Mouse (Mus musculus) heart, postnatal 14 days (tissue): ENCODE data around the gene Dapl1. TPM values are rescaled to one million over a fixed set of nuclear protein-coding genes. Genes with fewer than 3 reads are reported as not detected.

Source experiments
- DNase-seq, 2 experiments: peaks; one replicate each; pipeline ENCODE4 v3.0.0; 2021 to 2022
- intact Hi-C: fragments of 180-260 bp; cut with DNase I; formaldehyde crosslinking; loops from one replicate; pipeline ENCODE4 v1.15.1; 2025
- total RNA-seq, 2 experiments: library from RNA; stranded (reverse); gene quantifications; 2 replicates each; pipeline ENCODE4 v1.2.3; 2021

Dapl1 gene
- total RNA-seq, 2 experiments from 2014 or later = not detected

- peak in 1 of 2 experiments; percentile 12 for DNase-seq
- intact Hi-C loops = no loop called here
Measured at GRCm38 (mm10) chr2:59471051-59471948, 13.2 kb upstream of the Dapl1 start.

DNA sequence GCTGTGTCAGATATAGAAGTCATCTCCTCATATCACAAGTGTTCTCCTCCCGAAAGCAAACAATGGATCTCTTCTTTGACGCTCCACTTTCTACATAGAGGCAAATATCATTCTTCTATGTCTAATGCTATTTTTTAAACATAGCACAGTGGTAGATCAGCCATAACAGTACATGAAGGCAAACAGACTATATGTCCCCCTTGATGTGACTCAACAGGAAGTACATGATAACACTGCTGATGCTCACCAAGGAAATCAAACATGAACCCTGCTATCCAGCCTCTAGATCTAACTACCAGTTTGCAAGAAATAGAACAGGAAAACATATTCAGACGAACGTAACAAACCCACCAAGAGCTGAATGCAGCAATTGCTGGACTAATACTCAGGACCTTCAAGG is 10.1 kb upstream of the Dapl1 start:
- intact Hi-C loops = no loop called here
- DNase-seq = no peak

DNA sequence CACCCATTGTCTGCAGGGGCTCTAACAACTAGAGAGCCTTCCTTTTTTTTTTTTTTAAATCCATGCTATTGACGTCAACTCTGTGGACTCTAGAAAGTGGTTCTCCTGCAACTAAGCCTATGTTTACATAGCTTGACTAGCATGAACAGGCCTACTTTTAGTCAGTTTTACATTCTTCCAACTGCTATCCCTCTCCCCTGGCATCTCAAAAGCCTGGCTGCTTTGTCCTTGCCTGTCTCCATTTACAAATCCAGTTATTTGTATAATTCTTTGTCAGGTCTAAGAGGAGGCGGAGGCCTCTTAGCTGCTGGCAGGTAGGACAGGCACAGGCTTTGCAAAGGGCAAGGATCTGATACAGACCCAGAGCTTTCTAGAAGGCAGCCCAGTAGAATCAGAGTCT is 627 bp downstream of the Dapl1 start:
- no peak for DNase-seq

DNA sequence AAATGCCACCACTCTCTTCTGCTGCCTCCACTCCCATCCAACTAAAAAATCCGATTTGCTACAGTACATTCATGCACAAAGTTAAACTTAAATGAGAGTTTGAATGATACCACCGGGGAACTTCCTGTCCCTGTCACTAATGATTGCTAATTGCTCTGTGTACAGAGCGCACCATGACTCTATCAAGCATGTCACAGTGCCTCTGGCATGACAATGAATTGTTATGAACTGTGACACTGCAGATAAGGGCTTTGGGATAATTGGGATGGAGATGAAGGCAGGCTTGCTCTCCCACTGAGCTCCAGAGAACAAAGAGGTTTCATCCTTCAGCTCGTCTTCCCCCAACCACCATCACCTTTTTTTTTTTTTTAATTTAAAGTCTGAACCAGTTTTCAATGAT is 1.2 kb downstream of the Dapl1 start:
- intact Hi-C loops = no loop called here

More for the DNA sequence above, 627 bp downstream of the Dapl1 start:
- intact Hi-C loops = no loop called here

GRCm38 (mm10) chr2:59486196-59486845 is 1.9 kb downstream of the Dapl1 start:
- intact Hi-C loops = no loop called here
- DNase-seq = no peak

More for the DNA sequence above, 1.2 kb downstream of the Dapl1 start:
- DNase-seq = no peak

GRCm38 (mm10) chr2:59488235-59488634 is 3.8 kb downstream of the Dapl1 start:
- intact Hi-C loops = no loop called here
- DNase-seq = no peak

DNA sequence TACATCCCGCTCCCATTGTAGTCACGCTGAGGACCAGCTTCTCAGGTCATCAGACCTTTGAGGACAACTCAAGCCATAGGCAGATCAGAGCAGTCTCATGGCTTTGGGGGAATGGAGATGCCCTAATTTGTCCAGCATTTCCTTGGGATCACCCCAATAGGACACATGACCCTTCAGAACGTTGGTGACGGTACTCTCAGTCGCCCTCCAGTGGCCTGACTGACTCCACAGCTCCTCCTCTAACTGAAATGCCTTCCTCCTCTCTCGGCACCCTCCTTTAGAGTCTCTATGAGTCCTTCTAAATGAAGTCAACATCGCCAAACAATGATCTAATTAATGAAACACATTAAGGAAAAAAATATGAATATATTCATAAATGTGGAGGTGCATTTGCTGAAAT is 5.9 kb downstream of the Dapl1 start:
- no peak for DNase-seq

GRCm38 (mm10) chr2:59493445-59494085 is 9.1 kb downstream of the Dapl1 start:
- DNase-seq = no peak
- intact Hi-C loops = no loop called here

More for the DNA sequence above, 5.9 kb downstream of the Dapl1 start:
- intact Hi-C loops = no loop called here

DNA sequence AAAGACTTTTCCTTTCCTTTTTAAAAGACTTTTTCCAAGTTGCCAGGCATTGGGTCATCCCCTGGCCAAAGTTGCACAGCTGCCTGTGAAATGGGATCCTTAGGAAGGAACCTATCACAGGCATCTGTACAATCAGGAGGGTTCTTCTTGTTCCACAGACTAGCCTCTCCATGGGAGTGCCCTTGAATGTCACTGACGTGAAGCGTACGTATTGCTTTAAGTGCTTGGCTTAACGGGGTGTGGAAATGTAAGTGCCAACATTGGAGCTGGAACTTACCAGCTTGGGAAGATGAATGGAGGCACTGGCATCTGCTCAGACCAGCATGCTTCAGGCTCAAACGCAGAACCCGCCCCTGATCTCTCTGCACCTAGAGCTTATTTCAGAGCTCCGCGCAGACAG is 14.7 kb downstream of the Dapl1 start:
- DNase-seq = no peak
- intact Hi-C loops = no loop called here

DNA sequence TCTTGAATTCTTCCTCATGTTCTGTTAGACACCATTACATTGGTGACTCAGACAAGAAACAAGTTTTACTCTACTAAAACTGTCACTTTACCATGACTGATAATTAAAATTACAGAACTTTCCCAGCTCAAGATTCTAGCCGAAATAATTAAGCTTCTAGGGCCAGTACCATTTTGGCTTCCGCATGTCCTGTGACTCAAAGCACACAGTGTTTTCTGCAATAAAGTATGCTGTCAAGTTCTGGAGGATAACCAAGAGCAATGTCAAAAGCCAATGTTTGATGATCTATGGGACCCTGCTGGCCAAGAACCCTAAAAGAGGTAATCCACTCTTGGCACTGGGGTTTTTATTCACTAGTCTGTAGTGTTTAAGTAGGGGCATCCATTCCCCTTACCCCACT is 15.3 kb downstream of the Dapl1 start:
- no peak for DNase-seq
- intact Hi-C loops = no loop called here

DNA sequence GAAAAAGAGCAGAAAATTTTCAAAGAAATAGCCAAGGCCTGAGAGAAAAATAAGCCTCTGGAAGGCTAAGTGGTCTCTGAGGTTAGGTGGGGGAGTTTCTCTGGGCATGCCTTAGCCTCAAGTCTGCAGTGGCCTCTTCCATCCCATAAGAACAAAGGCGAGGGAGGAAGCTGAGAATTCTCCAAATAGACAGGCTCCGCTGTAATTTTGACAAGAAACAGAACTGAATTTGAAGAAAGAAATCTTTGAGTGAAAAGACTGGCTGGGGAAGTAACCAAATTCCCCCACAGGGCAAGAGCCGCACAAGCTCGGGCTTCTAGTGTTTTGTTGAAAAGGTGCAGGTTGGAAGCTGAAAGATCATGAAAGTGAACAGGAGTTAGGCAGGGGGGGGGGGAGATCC is 24.6 kb downstream of the Dapl1 start:
- intact Hi-C loops = no loop called here
- DNase-seq = no peak

GRCm38 (mm10) chr2:59510416-59510815 is 26.0 kb downstream of the Dapl1 start:
- intact Hi-C loops = no loop called here

DNA sequence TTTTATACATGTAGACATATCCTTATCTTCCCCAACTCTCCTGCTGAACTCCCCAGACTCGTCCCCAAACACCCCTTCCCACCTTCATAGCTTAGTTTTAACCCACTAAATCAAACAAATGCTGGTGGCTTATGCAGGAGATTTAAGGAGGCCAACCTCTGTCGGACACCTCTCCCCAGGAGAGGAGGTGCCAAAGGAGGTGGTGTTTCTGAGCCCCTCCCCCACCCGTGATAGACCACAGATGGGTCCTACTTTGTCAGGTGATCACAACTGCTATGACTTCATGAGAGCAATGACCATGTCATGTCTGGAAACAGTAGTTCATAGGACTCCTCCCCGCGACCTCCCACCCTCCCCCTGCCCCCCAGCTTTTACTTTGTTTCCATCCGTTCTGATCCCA is 26.4 kb downstream of the Dapl1 start:
- intact Hi-C loops = no loop called here
- DNase-seq = no peak

More at GRCm38 (mm10) chr2:59510416-59510815, 26.0 kb downstream of the Dapl1 start:
- DNase-seq = no peak

GRCm38 (mm10) chr2:59520663-59521062 is 36.2 kb downstream of the Dapl1 start:
- intact Hi-C loops = loop anchor here (5.0 kb wide), 1 partner anchor 227 kb away; no protein-coding TSS in a partner anchor
- DNase-seq = no peak

- intact Hi-C loops = loop anchor here (2.0 to 5.0 kb wide), 2 partner anchors 225 to 897 kb away; no protein-coding TSS in a partner anchor
- peak; percentile 80 to 91 for DNase-seq
Measured at GRCm38 (mm10) chr2:59522079-59522684, 37.7 kb downstream of the Dapl1 start.

GRCm38 (mm10) chr2:59523526-59523925 is 39.1 kb downstream of the Dapl1 start:
- intact Hi-C loops = loop anchor here (2.0 to 5.0 kb wide), 2 partner anchors 224 to 895 kb away; no protein-coding TSS in a partner anchor
- DNase-seq = no peak

DNA sequence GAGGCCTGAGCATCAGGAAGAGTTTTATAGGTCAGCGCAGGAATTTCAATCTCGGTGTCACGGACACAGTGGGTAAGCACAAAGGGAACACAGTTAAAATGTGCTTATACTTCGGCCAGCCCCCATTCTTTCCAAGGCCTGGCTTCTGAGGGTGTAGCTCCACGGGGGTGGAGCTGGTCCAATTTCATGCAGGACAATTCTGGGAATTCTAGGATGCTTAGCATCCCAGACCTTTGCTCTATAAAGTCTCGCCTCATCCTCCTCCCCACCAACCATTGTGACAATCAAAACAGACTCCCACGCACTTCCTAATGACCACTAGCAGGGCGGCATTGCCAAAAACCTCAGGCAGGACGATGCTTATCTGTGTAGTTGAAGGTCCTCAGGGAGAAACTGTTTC is 42.4 kb downstream of the Dapl1 start:
- peak; percentile 40 to 47 for DNase-seq
- intact Hi-C loops = no loop called here

DNA sequence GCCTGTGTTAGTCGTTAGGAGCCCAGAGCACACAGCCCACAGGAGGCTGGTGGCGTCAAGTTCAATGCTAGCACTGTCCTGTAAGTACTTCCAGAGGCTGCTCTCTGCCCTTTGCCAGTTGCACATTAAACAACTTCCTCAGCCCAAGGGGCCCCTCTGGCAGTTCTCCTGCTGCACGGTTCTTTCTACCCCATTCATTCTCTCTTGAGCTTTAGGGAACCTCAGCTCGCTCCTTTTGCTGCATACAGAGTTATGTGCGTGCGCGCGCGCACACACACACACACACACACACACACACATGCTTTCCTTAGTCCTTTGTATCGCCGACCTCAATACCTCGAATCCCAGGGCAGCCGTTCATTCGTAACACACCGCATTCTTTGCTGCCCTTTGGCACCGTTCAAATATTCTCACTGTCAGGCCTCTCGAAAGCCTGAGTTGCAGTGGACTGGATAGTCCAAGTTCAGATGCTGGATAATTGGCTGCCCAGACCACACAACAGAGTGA is 45.2 kb downstream of the Dapl1 start:
- intact Hi-C loops = loop anchor here (10.0 kb wide), 1 partner anchor 675 kb away; the partner anchor contains the start of genes Baz2b and March7
- no peak for DNase-seq

- DNase-seq = no peak
- intact Hi-C loops = loop anchor here (10.0 kb wide), 1 partner anchor 674 kb away; the partner anchor contains the start of genes Baz2b and March7
Measured at GRCm38 (mm10) chr2:59530811-59531210, 46.4 kb downstream of the Dapl1 start.

- intact Hi-C loops = loop anchor here (10.0 kb wide), 1 partner anchor 672 kb away; the partner anchor contains the start of genes Baz2b and March7
- no peak for DNase-seq
Measured at GRCm38 (mm10) chr2:59532999-59533398, 48.5 kb downstream of the Dapl1 start.
